Mouse (Mus musculus) adrenal gland, adult 2 months (tissue): ENCODE data around the gene Osbpl3. TPM values are rescaled to one million over a fixed set of nuclear protein-coding genes. Genes with fewer than 3 reads are reported as not detected.

Experiments
- DNase-seq: peaks from one replicate; pipeline ENCODE4 v3.0.0; 2021
- long read RNA-seq: library from polyadenylated mRNA; stranded (forward); transcript quantifications from one replicate; pipeline ENCODE4 v2.0.0, GENCODE M21; 2021
- polyA plus RNA-seq: library from polyadenylated mRNA; depleted of rRNA; stranded (reverse); fragments of >200 nt; gene quantifications from 2 replicates; pipeline ENCODE4 v1.2.3, GENCODE M21; 2012; rRNA removed
- total RNA-seq, 2 experiments: library from RNA; stranded (reverse); gene quantifications; 2 replicates each; pipeline ENCODE4 v1.2.3; 2021

The Osbpl3 gene
- total RNA-seq (10 to 100 TPM; 28.2 to 97.9 TPM), polyA plus RNA-seq (11.0 and 13.0 TPM in 2 replicates)
- long read RNA-seq, full-length matches to known transcripts: 3 of 43 reads
- long read RNA-seq, partial matches to known transcripts: 7 of 43 reads
- long read RNA-seq, other reads (novel, unspliced or antisense): 33 of 43 reads

- DNase-seq: peak; percentile 92
Observed at GRCm38 (mm10) chr6:50455829-50456469, at the start of gene Osbpl3. Osbpl3 (minus strand) TSS chr6:50456201.

- no peak for DNase-seq
Observed at GRCm38 (mm10) chr6:50505531-50505930, 49.5 kb upstream of the Osbpl3 start.

GRCm38 (mm10) chr6:50504711-50505110, 48.7 kb upstream of the Osbpl3 start:
- DNase-seq: no peak

GRCm38 (mm10) chr6:50503779-50504178, 47.8 kb upstream of the Osbpl3 start:
- no peak for DNase-seq

- DNase-seq: no peak
Observed at GRCm38 (mm10) chr6:50503031-50503430, 47.0 kb upstream of the Osbpl3 start.

GRCm38 (mm10) chr6:50498346-50498745, 42.3 kb upstream of the Osbpl3 start:
- DNase-seq: no peak

GRCm38 (mm10) chr6:50490519-50490918, 34.5 kb upstream of the Osbpl3 start:
- no peak for DNase-seq

- DNase-seq: no peak
Observed at GRCm38 (mm10) chr6:50489380-50489779, 33.4 kb upstream of the Osbpl3 start.

- no peak for DNase-seq
Observed at GRCm38 (mm10) chr6:50486035-50486902, 30.3 kb upstream of the Osbpl3 start.

GRCm38 (mm10) chr6:50483426-50483825, 27.4 kb upstream of the Osbpl3 start:
- DNase-seq: no peak

GRCm38 (mm10) chr6:50481460-50481859, 25.5 kb upstream of the Osbpl3 start:
- DNase-seq: no peak

- DNase-seq: no peak
Observed at GRCm38 (mm10) chr6:50466451-50466850, 10.4 kb upstream of the Osbpl3 start.

GRCm38 (mm10) chr6:50464690-50465485, 8.9 kb upstream of the Osbpl3 start:
- no peak for DNase-seq

GRCm38 (mm10) chr6:50462026-50462425, 6.0 kb upstream of the Osbpl3 start:
- DNase-seq: peak; percentile 17

- no peak for DNase-seq
Observed at GRCm38 (mm10) chr6:50461585-50461984, 5.6 kb upstream of the Osbpl3 start.

- no peak for DNase-seq
Observed at GRCm38 (mm10) chr6:50460646-50461045, 4.6 kb upstream of the Osbpl3 start.

- DNase-seq: no peak
Observed at GRCm38 (mm10) chr6:50460246-50460645, 4.2 kb upstream of the Osbpl3 start.

- no peak for DNase-seq
Observed at GRCm38 (mm10) chr6:50459271-50459670, 3.3 kb upstream of the Osbpl3 start.

GRCm38 (mm10) chr6:50457551-50458348, 1.7 kb upstream of the Osbpl3 start:
- DNase-seq: no peak

GRCm38 (mm10) chr6:50456706-50457105, 705 bp upstream of the Osbpl3 start:
- DNase-seq: no peak

- peak; percentile 75 for DNase-seq
Observed at GRCm38 (mm10) chr6:50455102-50455828, 736 bp downstream of the Osbpl3 start.
